Mouse (Mus musculus): Measurements from ENCODE around the gene Slc25a21. TPM values are rescaled to one million over a fixed set of nuclear protein-coding genes. Genes with fewer than 3 reads are reported as not detected.

Slc25a21 gene
- polyA plus RNA-seq, 1 experiment from 2014 or later: 3.1 TPM

DNA sequence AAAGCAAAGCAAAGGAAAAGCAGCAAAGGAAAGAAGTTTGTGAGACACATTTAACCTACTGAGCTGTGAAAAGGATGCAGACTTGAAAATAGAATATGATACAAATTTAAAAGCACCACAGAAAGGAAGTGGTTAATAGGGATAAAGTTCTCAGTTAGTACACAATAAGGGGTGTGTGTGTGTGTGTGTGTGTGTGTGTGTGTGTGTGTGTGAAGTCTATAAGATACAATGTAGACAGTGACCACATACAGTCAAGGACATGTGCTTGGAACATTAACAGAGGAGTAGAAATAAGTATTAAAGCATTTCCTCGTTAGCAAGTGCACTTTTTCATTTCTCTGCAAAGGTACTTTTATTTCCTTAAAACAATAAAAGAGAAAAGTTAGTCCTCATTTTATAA lies 367.3 kb downstream of the Slc25a21 start:
- H3K4me2 ChIP-seq: no peak overlapping the region
- no peak overlapping the region for H3K4me3 ChIP-seq (replicated peaks)
- H3K4me1 ChIP-seq: peaks cover 8% of the 10 kb centered on the region; the same call in 1 of the 2 replicates
- H3K27me3 ChIP-seq: peaks cover 8% of the 10 kb centered on the region; the same call in 1 of the 2 replicates
- no peak for ATAC-seq (replicated peaks; ENCODE audit: low FRiP score)
- H3K36me3 ChIP-seq: no peaks in the 10 kb centered on the region
- no peak overlapping the region for H3K9ac ChIP-seq
- WGBS: 87% methylated on average over 1 of the region's 1 CpGs
- no peaks in the 10 kb centered on the region for H3K9me3 ChIP-seq (replicated peaks)
- no peak overlapping the region for H3K27ac ChIP-seq

DNA sequence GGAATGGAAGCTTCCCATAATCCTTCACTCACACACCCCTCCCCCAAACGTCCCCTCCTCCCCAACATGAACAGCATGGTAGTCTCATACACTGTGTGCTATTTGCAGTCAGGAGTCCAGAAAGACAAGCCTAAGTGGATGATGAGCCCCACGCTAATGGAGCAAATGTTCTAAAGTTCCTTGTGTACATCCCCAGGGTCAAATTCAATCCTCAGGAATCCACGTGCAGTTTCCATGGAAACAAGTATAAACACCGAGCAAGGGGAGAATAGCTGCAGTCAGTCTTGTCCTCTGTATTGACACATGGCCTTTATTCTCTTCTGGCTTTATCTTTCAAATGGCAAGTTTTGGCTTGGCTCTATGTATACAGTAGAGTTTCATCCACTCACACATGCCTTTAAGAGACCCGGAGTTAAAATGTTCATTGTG lies 367.8 kb downstream of the Slc25a21 start:
- H3K4me3 ChIP-seq (replicated peaks): no peak overlapping the region
- no peak for ATAC-seq (replicated peaks; ENCODE audit: low FRiP score)
- H3K4me2 ChIP-seq: no peak overlapping the region
- H3K36me3 ChIP-seq: no peaks in the 10 kb centered on the region
- H3K27me3 ChIP-seq: peaks cover 13% of the 10 kb centered on the region
- peaks cover 8% of the 10 kb centered on the region; the same call in 1 of the 2 replicates for H3K4me1 ChIP-seq
- H3K27ac ChIP-seq: no peak overlapping the region
- H3K9me3 ChIP-seq (replicated peaks): no peaks in the 10 kb centered on the region
- WGBS: 33% methylated on average over 5 of the region's 5 CpGs
- H3K9ac ChIP-seq: no peak overlapping the region

DNA sequence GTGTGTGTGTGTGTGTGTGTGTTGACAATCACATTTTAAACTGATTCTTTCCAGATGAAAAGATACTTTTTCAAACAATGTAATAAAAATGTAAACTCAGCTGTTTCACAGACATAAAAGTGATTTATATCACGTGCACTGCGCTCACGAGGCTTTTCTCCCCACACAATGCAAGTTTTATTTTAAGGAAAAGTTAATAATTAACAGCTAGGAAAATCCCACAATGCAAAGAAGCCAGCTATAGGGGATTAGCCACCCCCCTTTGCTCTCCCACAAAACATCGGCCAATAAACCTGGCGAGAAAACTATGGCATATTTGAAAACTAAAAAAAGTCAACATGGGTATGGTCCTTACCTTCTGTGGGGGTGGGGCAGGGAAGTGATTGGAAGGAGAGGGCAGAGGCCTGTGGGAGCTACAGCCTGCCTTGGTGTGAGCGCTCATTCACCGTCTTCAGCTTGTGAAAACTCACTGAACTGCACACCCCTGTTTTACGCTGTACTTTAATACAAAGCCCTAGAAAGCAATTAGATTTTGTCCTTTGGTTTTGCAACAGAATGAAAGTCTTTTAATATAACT lies 369.4 kb downstream of the Slc25a21 start:
- peaks cover 11% of the 10 kb centered on the region; the same call in 1 of the 2 replicates for H3K4me1 ChIP-seq
- ATAC-seq (replicated peaks; ENCODE audit: low FRiP score): peak; percentile 80
- H3K4me2 ChIP-seq: 0 out of 2 replicates have a peak overlapping the region, but pooled peaks have one; percentile 16
- H3K27ac ChIP-seq: no peak overlapping the region
- 36% methylated on average over 8 of the region's 8 CpGs for WGBS
- no peaks in the 10 kb centered on the region for H3K9me3 ChIP-seq (replicated peaks)
- H3K9ac ChIP-seq: no peak overlapping the region
- H3K27me3 ChIP-seq: peaks cover 13% of the 10 kb centered on the region
- no peak overlapping the region for H3K4me3 ChIP-seq (replicated peaks)
- H3K36me3 ChIP-seq: no peaks in the 10 kb centered on the region

DNA sequence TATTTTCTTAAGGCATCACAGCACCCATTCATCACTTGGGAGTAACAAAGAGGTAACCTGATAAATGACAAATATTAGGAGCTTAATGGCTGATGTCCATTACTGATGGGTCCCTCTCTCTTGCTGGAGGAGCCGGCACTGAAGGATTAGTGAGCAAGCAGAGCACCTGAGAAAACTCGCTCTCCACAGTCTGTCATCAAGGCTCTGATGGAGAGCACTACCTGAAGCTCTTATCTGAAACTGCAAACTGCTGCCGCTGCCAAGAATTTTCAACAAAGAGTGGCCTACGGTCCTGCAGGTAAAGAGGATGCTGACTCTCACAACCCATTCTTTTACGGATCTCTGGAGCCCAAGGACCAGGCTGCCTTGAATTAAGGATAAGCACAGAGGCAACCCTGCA lies 372.6 kb downstream of the Slc25a21 start:
- Histone ChIP-seq H3K4me1 (peaks cover 11% of the 10 kb centered on the region; the same call in 1 of the 2 replicates), H3K27me3 (peaks cover 13% of the 10 kb centered on the region), H3K27ac (no peak overlapping the region), H3K9me3 (replicated peaks) (no peaks in the 10 kb centered on the region), H3K4me2 (peak overlapping the region; percentile 31; the same call in 1 of the 2 replicates), H3K36me3 (no peaks in the 10 kb centered on the region), H3K9ac (no peak overlapping the region), H3K4me3 (replicated peaks) (no peak overlapping the region)
- 26% methylated on average over 5 of the region's 5 CpGs for WGBS
- ATAC-seq (replicated peaks; ENCODE audit: low FRiP score): no peak

DNA sequence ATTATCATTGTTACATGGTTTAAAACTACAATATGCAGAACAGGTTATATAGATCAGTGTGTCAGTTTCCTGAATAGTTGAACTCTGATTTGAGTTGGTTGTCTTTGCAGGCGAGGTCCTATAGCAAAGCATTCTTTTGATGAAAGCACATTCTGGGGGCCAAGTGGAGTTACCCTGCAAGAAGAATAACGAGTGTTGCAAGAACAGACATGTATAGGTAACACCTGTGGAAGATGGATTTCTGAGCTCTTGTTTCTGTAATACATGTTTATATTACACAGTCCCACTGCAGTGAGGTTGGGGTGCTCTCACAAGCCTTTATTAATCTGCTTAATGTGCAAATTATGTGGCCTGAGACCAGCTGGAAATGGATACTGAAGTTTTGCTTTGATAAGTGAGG lies 375.1 kb downstream of the Slc25a21 start:
- Histone ChIP-seq H3K4me3 (replicated peaks) (no peak overlapping the region), H3K4me2 (no peak overlapping the region), H3K27ac (no peak overlapping the region), H3K9me3 (replicated peaks) (no peaks in the 10 kb centered on the region), H3K36me3 (no peaks in the 10 kb centered on the region), H3K4me1 (0 out of 2 replicates have a peak, but pooled peaks cover 4% of the 10 kb centered on the region), H3K27me3 (peaks cover 13% of the 10 kb centered on the region), H3K9ac (no peak overlapping the region)
- WGBS: 71% methylated on average over 2 of the region's 2 CpGs
- ATAC-seq (replicated peaks; ENCODE audit: low FRiP score): no peak

DNA sequence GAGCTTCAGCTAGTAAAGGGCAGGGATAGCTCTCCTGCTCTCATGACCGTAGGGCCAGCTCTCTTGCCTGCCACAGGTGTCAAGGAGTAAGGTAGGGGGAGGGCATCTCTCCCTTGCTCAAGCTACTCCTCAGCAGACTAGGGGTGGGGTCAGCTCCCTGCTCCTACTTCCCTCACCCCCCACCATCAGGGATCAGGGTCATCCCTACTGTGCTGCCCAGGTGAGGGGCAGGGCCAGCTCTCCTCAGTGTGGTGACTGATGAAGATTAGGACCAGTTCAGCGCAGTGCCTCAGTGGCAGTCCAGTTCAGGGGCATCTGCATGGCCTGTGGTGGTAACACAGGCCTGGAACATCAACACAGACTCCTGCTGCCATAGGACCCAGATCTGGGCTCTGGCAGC lies 376.7 kb downstream of the Slc25a21 start:
- 83% methylated on average over 2 of the region's 2 CpGs for WGBS
- Histone ChIP-seq H3K27me3 (peaks cover 6% of the 10 kb centered on the region), H3K27ac (no peak overlapping the region), H3K4me3 (replicated peaks) (no peak overlapping the region), H3K4me1 (0 out of 2 replicates have a peak, but pooled peaks cover 4% of the 10 kb centered on the region), H3K9me3 (replicated peaks) (no peaks in the 10 kb centered on the region), H3K36me3 (no peaks in the 10 kb centered on the region), H3K9ac (no peak overlapping the region), H3K4me2 (no peak overlapping the region)
- ATAC-seq (replicated peaks; ENCODE audit: low FRiP score): no peak

DNA sequence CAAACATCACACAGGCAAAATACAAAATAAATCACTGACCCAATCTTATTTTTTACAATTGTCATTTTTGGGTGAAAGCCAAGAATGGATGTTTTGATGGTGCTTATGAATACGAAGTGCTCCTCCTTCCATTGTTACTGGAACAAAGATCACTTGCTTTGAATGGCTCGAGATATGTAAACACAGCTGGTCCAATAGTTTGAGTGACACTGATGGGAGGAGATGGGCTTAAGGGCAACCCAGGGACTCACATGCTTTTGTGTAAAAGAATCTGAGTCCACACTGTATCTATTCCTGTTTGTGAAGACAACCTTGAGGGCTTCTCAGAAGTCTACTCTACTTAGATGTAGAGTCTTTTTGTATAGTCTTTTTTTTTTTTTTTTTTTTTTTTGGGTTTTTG lies 389.8 kb downstream of the Slc25a21 start:
- Histone ChIP-seq H3K4me2 (no peak overlapping the region), H3K36me3 (no peaks in the 10 kb centered on the region), H3K4me1 (no peaks in the 10 kb centered on the region), H3K9ac (no peak overlapping the region), H3K27ac (no peak overlapping the region), H3K27me3 (no peaks in the 10 kb centered on the region), H3K4me3 (replicated peaks) (no peak overlapping the region), H3K9me3 (replicated peaks) (no peaks in the 10 kb centered on the region)
- WGBS: 58% methylated on average over 2 of the region's 2 CpGs
- no peak for ATAC-seq (replicated peaks; ENCODE audit: low FRiP score)

DNA sequence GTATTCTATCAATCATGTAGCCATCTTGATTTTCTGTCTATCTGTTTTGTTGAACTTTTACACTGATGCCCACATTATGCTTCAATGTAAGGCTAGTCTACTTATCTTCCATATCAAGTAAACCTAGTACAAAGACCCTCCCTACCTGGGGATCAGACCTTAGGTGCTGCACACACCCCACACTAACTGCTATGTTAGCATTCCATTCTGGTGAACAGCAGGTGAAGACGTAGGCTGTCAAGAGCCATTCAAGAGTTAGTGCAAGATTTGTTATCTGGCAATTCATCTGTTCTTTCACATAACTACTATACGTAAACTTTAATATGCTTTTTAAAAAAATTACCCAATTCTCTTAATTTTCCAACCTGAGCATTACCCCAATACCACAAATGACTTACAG lies 390.2 kb downstream of the Slc25a21 start:
- H3K27ac ChIP-seq: no peak overlapping the region
- no peak overlapping the region for H3K4me2 ChIP-seq
- no peaks in the 10 kb centered on the region for H3K36me3 ChIP-seq
- WGBS: 80% methylated on average over 2 of the region's 2 CpGs
- H3K9me3 ChIP-seq (replicated peaks): no peaks in the 10 kb centered on the region
- H3K4me1 ChIP-seq: no peaks in the 10 kb centered on the region
- H3K27me3 ChIP-seq: no peaks in the 10 kb centered on the region
- no peak overlapping the region for H3K4me3 ChIP-seq (replicated peaks)
- ATAC-seq (replicated peaks; ENCODE audit: low FRiP score): no peak
- H3K9ac ChIP-seq: no peak overlapping the region

DNA sequence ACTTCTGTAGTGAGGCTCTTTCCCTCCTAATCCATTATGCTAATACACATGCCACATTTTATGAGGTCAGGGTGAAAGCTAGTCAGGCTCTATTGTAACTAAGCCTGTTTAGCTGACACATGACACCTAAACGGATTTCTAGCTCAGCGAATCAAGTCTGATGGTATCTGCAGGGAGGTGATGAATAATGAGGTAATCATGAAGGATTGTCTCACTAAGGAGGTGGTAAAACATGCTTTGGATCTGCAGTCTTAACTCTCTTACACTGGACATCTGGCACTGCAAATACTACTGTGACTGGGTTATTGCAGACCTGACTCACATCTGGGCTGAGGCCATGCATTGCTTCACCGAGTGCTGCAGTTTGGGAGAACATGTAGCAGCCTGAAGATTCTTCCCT lies 392.8 kb downstream of the Slc25a21 start:
- no peak overlapping the region for H3K4me2 ChIP-seq
- no peaks in the 10 kb centered on the region for H3K36me3 ChIP-seq
- no peak overlapping the region for H3K9ac ChIP-seq
- no peaks in the 10 kb centered on the region for H3K4me1 ChIP-seq
- H3K27ac ChIP-seq: no peak overlapping the region
- WGBS: 8% methylated on average over 3 of the region's 3 CpGs
- no peaks in the 10 kb centered on the region for H3K27me3 ChIP-seq
- H3K9me3 ChIP-seq (replicated peaks): no peaks in the 10 kb centered on the region
- ATAC-seq (replicated peaks; ENCODE audit: low FRiP score): peak; percentile 76
- H3K4me3 ChIP-seq (replicated peaks): no peak overlapping the region

DNA sequence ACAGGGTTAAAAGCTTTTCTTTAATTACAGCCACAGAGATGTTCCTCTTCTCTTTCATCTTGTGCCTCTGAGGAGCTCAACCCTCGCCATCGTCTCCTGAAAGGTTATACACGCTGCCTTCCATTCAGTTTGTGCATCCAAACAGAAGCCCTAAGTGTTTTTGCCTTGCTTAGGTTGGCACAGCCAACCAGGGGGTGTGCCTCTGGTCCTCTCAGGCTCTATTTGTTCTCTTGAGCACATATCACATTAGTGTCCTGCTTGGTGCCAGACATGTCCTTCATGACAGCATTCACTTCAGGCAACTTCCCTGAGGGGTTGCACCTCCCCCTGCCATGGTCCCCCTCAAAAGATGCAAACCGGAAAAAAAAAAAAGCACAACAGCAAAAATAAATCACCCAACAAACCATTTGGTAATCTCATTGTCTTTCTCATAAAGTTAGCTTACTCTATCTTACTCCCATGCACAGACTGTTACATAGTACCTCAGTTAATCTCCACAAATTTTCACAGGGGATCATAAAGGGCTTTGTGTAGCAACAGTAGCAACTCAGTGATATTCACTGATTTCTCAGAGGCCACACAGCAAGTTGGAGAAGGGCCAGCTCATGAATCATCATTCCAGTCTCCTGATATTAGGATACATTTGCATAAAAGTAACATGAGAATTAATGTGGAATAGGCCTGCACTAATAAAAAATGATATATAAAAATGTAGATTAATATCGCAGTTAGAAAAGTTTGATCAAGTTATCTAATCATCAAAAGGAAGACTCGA lies 398.4 kb downstream of the Slc25a21 start:
- no peaks in the 10 kb centered on the region for H3K4me1 ChIP-seq
- WGBS: 81% methylated on average over 6 of the region's 6 CpGs

DNA sequence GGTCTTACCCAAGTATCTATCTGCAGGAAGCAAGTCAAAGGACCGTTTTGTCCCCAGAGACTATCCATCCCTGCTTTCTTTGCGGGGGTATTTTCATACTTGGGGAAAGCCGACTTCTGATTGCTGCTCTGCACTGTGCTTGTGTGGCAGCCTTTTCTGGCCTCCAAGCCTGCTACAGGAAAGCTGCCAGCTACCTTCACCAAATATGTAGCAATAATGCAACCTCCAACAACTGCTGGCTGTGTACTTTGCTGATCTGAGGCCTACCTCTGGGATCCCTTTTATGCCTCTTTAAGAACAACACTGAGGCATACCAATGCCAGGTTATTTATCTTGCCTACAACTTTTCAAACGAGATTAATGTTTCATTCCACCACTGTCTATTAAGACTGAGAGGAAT lies 408.0 kb downstream of the Slc25a21 start:
- Histone ChIP-seq H3K4me3 (replicated peaks) (no peak overlapping the region), H3K4me1 (no peaks in the 10 kb centered on the region), H3K36me3 (no peaks in the 10 kb centered on the region), H3K9ac (no peak overlapping the region), H3K4me2 (no peak overlapping the region), H3K27me3 (no peaks in the 10 kb centered on the region), H3K9me3 (replicated peaks) (no peaks in the 10 kb centered on the region), H3K27ac (no peak overlapping the region)
- ATAC-seq (replicated peaks; ENCODE audit: low FRiP score): no peak
- 76% methylated on average over 4 of the region's 4 CpGs for WGBS

More for the DNA sequence above, 398.4 kb downstream of the Slc25a21 start:
- Histone ChIP-seq H3K9ac (no peak overlapping the region), H3K36me3 (no peaks in the 10 kb centered on the region), H3K4me2 (no peak overlapping the region), H3K4me3 (replicated peaks) (no peak overlapping the region), H3K27me3 (no peaks in the 10 kb centered on the region), H3K27ac (no peak overlapping the region), H3K9me3 (replicated peaks) (no peaks in the 10 kb centered on the region)
- no peak for ATAC-seq (replicated peaks; ENCODE audit: low FRiP score)

DNA sequence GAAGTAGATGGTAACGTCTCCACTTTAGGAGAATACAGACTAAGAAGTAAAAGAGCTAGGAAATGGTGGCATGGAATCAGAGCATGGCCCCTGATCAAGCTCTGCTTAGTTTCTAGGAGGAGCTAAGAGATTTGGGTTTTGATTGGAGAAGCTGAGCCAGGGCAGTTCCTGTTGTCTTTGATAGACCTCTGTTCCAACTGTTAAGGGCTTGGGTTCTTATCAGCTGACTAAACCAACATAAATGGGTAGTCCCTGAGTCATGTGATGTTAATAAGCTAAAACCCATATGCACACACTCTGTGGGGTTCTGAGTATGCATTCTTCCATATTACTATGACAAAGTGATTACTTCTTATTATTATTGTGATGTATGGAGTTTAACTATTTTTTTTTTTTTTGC lies 412.0 kb downstream of the Slc25a21 start:
- H3K27me3 ChIP-seq: no peaks in the 10 kb centered on the region

More for the DNA sequence above, 412.0 kb downstream of the Slc25a21 start:
- no peak for ATAC-seq (replicated peaks; ENCODE audit: low FRiP score)
- no peaks in the 10 kb centered on the region for H3K4me1 ChIP-seq
- H3K9me3 ChIP-seq (replicated peaks): no peaks in the 10 kb centered on the region
- H3K9ac ChIP-seq: no peak overlapping the region
- no peak overlapping the region for H3K4me2 ChIP-seq
- no peak overlapping the region for H3K27ac ChIP-seq
- no peak overlapping the region for H3K4me3 ChIP-seq (replicated peaks)
- no peaks in the 10 kb centered on the region for H3K36me3 ChIP-seq
- 76% methylated on average over 1 of the region's 1 CpGs for WGBS
